Mouse (Mus musculus) C2C12 (cell line): ENCODE measurements around the gene Nav2.

Experiments
- CTCF ChIP-seq: IDR thresholded peaks from one replicate; pipeline ENCODE4 v1.5.1; 2011; ENCODE audit not compliant: control insufficient read depth, insufficient read depth, insufficient read length
- MYOD1 ChIP-seq: IDR thresholded peaks from one replicate; pipeline ENCODE4 v1.6.1; 2011; ENCODE audit warnings: low read depth; ENCODE audit not compliant: control insufficient read depth, insufficient read length
- MYOG ChIP-seq: IDR thresholded peaks from one replicate; pipeline ENCODE4 v1.6.1; 2011; ENCODE audit not compliant: control insufficient read depth, insufficient read length; ENCODE audit errors: extremely low read depth
- USF1 ChIP-seq: IDR thresholded peaks from one replicate; pipeline ENCODE4 v1.6.1; 2011; ENCODE audit warnings: low read depth, mild to moderate bottlenecking, control low read depth, moderate library complexity

DNA sequence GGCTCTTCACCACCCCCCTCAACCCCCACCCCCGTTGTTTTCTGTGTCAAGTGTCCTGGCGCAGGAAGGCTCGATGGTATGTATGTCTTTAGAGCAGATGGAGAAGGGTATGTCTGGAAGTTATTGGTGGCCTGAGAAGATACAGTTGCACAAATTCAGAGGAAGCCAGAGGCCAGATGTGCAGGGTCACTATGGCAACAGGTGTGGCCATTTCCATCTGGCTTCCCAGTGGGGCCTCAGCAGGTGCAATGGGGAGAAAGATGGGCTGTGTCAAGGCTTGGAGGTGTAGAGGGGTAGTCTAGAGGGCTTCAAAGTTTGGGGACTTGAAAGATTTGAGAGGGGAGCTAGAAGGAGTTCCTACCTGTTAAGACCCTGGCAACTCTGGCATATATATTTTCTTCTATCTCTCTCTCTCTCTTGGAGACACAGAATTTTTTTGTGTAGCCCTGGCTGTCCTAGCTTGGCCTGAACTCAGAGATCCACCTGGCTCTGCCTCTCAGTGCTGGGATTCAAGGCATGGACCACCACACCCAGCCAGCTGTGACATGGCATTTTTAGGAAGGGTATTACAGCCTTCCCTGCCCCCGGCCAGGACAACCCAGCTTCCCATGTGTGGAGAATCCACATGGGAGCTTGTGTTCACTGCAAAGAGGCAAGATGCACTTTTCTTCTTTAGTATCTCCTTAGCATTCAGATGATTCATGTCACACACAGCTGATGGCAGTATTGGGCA lies 435.4 kb downstream of the Nav2 start:
- no peak for TF ChIP-seq MYOD1
- no peak for TF ChIP-seq CTCF
- no peak for TF ChIP-seq USF1
- no peak for TF ChIP-seq MYOG
